Mouse (Mus musculus): Measurements from ENCODE around the gene Nlrp9a.
"Not testable (repeated sequence)": the region's sequence is repeated elsewhere in the genome, so short reads cannot be mapped to it uniquely, and the experiment has no call there.

The Nlrp9a gene

GRCm38 (mm10) chr7:26534723-26535122, at the start of gene Nlrp9a:
Nlrp9a (plus strand) TSS chr7:26535023.
- DNase-seq (ENCODE audit: low spot score in 2 of 2) = not testable (repeated sequence)

- not testable (repeated sequence) for DNase-seq (ENCODE audit: low spot score in 2 of 2)
These were observed 45.3 kb upstream of the Nlrp9a start for GRCm38 (mm10) chr7:26489514-26489913.

DNA sequence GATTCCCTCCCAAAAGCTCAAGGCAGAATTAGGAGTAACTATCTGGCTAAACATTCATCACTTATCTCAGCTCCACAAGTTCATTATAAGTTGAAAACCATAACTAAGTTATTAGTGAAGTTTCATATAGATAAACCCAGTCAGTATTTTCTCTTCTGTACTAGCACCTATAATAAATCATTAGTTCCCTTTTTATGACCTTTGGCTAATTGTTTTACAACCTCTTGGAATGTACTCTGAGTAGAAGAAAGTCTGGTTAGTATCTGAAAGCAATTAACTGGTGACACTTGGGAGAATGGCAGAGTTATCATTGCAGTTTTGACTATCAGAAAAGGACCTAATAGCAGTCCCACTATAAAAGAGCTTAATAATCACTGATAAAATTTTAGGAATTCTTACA, 54.3 kb downstream of the Nlrp9a start:
- no peak for DNase-seq (ENCODE audit: low spot score in 2 of 2)

DNA sequence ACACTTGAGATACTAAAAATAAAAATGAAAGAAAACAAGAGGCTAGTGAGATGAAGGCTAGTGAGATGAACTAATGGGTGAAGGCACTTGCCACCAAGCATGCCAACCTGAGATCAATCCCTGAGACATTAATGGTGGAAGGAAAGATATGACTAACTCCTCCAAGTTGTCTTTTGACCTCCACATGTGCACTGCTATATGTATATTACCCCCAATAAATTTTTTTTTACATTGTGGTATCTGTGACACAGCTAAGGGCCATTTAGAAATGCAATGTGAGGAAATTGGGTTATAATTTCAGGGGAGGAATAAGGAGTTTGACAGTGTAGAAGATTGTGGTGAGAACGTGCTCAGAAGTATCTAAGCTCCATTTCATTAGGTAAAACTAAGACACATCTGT, 55.0 kb downstream of the Nlrp9a start:
- no peak for DNase-seq (ENCODE audit: low spot score in 2 of 2)

GRCm38 (mm10) chr7:26618364-26618763, 83.5 kb downstream of the Nlrp9a start, which contains the start of gene Vmn1r185:
Vmn1r185 (minus strand) TSS chr7:26618464.
- not testable (repeated sequence) for DNase-seq (ENCODE audit: low spot score in 2 of 2)
